Comparison of ENCODE assay signal across 9 mouse cellular contexts in genomic region chr11:70226602-70226890, GRCm38 (mm10). TPM values are rescaled to one million over a fixed set of nuclear protein-coding genes. Genes with fewer than 3 reads are reported as not detected.
DNase-seq lines count a peak whose midpoint lies in the region; ATAC-seq lines count a peak whose summit lies in the region.
"Had no signal": no experiment of that assay in that cellular context is flagged by ENCODE, and none has a peak within 500 bp of the region (broad histone marks: within the 10 kb centered on the region; RNA-seq: fewer than 3 reads in every experiment).

No protein-coding gene starts in this region.

- DNase-seq in cerebellum, adult 9-11 months = peak; percentile 51
- no peak for DNase-seq in cerebellum, postnatal 10 days
- DNase-seq in ZHBTc4 (ENCODE audit: low read depth, low spot score) = peak; percentile 29
- DNase-seq in intestine, embryonic 14.5 days (ENCODE audit: low spot score) = peak; percentile 74
- peak; percentile 76 for DNase-seq in lung, postnatal 36 days
- no peak for DNase-seq in T-cell, adult 2 months (ENCODE audit: low spot score)
- no peak for DNase-seq in right cerebral cortex, adult 2 months (ENCODE audit: low spot score in 2 of 2)
- DNase-seq in layer of hippocampus, postnatal 25 days (ENCODE audit: extremely low spot score in 1 of 2, low spot score in 1 of 2) = no peak

- peak overlapping the region; percentile 26 for H3K4me3 ChIP-seq in intestine, embryonic 14.5 days (ENCODE audit: low read depth, low read length)
- H3K4me3 ChIP-seq: megakaryocyte, embryonic 14.5 days had no signal

- H3K9ac ChIP-seq in intestine, embryonic 14.5 days (ENCODE audit: low read length) = no peak overlapping the region

- WGBS in intestine, embryonic 14.5 days = 6% methylated on average over 18 of the region's 18 CpGs

- H3K36me3 ChIP-seq in intestine, embryonic 14.5 days (ENCODE audit: control insufficient read depth, insufficient read depth, low read length) = no peaks in the 10 kb centered on the region

- peaks cover 57% of the 10 kb centered on the region for H3K27me3 ChIP-seq in intestine, embryonic 14.5 days (replicated peaks; ENCODE audit: control insufficient read depth, insufficient read depth, low read length)

- H3K4me2 ChIP-seq in intestine, embryonic 14.5 days (ENCODE audit: low read length) = peak overlapping the region; percentile 50

- H3K27ac ChIP-seq in intestine, embryonic 14.5 days (ENCODE audit: low read depth) = no peak overlapping the region

- peak; percentile 49 for ATAC-seq in intestine, embryonic 14.5 days (replicated peaks; ENCODE audit: low FRiP score, low TSS enrichment, low read depth)

- no peaks in the 10 kb centered on the region for H3K9me3 ChIP-seq in intestine, embryonic 14.5 days (ENCODE audit: control insufficient read depth, low read length)
- H3K9me3 ChIP-seq: megakaryocyte, embryonic 14.5 days had no signal

- 0 out of 2 replicates have a peak, but pooled peaks cover 13% of the 10 kb centered on the region for H3K4me1 ChIP-seq in intestine, embryonic 14.5 days (replicated peaks; ENCODE audit: control insufficient read depth, insufficient read depth, low read length)

RNA-seq across cellular contexts. Expression of gene Bcl6b, which starts 3.1 kb away (rescaled TPM):
- 11.7 and 12.2 TPM in 2 replicates for polyA plus RNA-seq in intestine, embryonic 14.5 days (2014; fragmentation: Nextera tagmentation; extraction: Ambion mirVana)
- 1 to 10 TPM; 1.2 to 2.1 TPM for total RNA-seq in layer of hippocampus, postnatal 25 days (2021)

RNA-seq across cellular contexts. Expression of gene Slc16a13, which starts 5.7 kb away (rescaled TPM):
- polyA plus RNA-seq in intestine, embryonic 14.5 days (2014; fragmentation: Nextera tagmentation; extraction: Ambion mirVana) = 13.6 and 14.1 TPM in 2 replicates
- 10 to 100 TPM in 1 of 2 experiments, 1 to 10 TPM in 1; 7.0 to 10.0 TPM for total RNA-seq in layer of hippocampus, postnatal 25 days (2021)

RNA-seq across cellular contexts. Expression of gene 0610010K14Rik, which starts 11.2 kb away (rescaled TPM):
- polyA plus RNA-seq in intestine, embryonic 14.5 days (2014; fragmentation: Nextera tagmentation; extraction: Ambion mirVana) = 159 and 164 TPM in 2 replicates
- 10 to 100 TPM; 50.6 to 55.6 TPM for total RNA-seq in layer of hippocampus, postnatal 25 days (2021)

RNA-seq across cellular contexts. Expression of gene Gm21988, which starts 13.1 kb away (rescaled TPM):
- 9.0 and 9.5 TPM in 2 replicates for polyA plus RNA-seq in intestine, embryonic 14.5 days (2014; fragmentation: Nextera tagmentation; extraction: Ambion mirVana)
- total RNA-seq in layer of hippocampus, postnatal 25 days (2021) = 1 to 10 TPM; 3.2 to 4.5 TPM

RNA-seq across cellular contexts. Expression of gene Rnasek, which starts 13.1 kb away (rescaled TPM):
- polyA plus RNA-seq in intestine, embryonic 14.5 days (2014; fragmentation: Nextera tagmentation; extraction: Ambion mirVana) = 153 and 165 TPM in 2 replicates
- total RNA-seq in layer of hippocampus, postnatal 25 days (2021) = 100 to 1,000 TPM; 310 to 312 TPM

Comparison
In these comparisons a context has a peak if more than half of its experiments do, and no peak if none do; other contexts are left out.
1. DNase-seq: peak in cerebellum, adult 9-11 months (single experiment), ZHBTc4 (single experiment), intestine, embryonic 14.5 days (single experiment) and lung, postnatal 36 days (single experiment); none in cerebellum, postnatal 10 days (0 of 2), T-cell, adult 2 months (single experiment), right cerebral cortex, adult 2 months (0 of 2) and layer of hippocampus, postnatal 25 days (0 of 2).